Mouse (Mus musculus) olfactory bulb, adult 2 months (tissue): ENCODE measurements around the gene Prkcz. TPM values are rescaled to one million over a fixed set of nuclear protein-coding genes. Genes with fewer than 3 reads are reported as not detected.

ENCODE experiments used
- H3K27ac ChIP-seq: fragments of 200-500 bp; 2 replicates; pipeline ENCODE4 v1.5.1; 2012; ENCODE audit warnings: low read depth, low read length; ENCODE audit not compliant: insufficient read depth
- H3K4me1 ChIP-seq: fragments of 200-500 bp; 2 replicates; pipeline ENCODE4 v1.6.1; 2012; ENCODE audit warnings: low read length; ENCODE audit not compliant: control insufficient read depth, insufficient read depth
- H3K4me3 ChIP-seq: fragments of 200-500 bp; 2 replicates; pipeline ENCODE4 v1.5.1; 2012; ENCODE audit warnings: mild to moderate bottlenecking, low read depth, low read length, moderate library complexity; ENCODE audit not compliant: insufficient read depth
- CTCF ChIP-seq: fragments of 200-500 bp; IDR thresholded peaks from 2 replicates; pipeline ENCODE4 v1.5.1; 2012; ENCODE audit warnings: low read depth, mild to moderate bottlenecking, low read length, moderate library complexity; ENCODE audit not compliant: insufficient read depth
- POLR2A ChIP-seq: fragments of 200-500 bp; IDR thresholded peaks from 2 replicates; pipeline ENCODE4 v1.6.1; 2012; ENCODE audit warnings: mild to moderate bottlenecking, low read depth, low read length, moderate library complexity; ENCODE audit not compliant: insufficient read depth
- WGBS: fragments of 180-500 bp; shearing (Covaris S2); methylation state at CpG from one replicate; pipeline ENCODE4 v1.1.7; 2018; 5-methylcytosine and 5-hydroxymethylcytosine counted together
- polyA plus RNA-seq: library from polyadenylated mRNA; stranded (reverse); fragments of >200 nt; gene quantifications from 2 replicates; pipeline ENCODE4 v1.2.4, GENCODE M21; 2012; ENCODE audit warnings: low replicate concordance; ENCODE audit not compliant: missing spikeins, insufficient read depth, insufficient read length

The Prkcz gene
- polyA plus RNA-seq, 1 experiment = not detected

DNA sequence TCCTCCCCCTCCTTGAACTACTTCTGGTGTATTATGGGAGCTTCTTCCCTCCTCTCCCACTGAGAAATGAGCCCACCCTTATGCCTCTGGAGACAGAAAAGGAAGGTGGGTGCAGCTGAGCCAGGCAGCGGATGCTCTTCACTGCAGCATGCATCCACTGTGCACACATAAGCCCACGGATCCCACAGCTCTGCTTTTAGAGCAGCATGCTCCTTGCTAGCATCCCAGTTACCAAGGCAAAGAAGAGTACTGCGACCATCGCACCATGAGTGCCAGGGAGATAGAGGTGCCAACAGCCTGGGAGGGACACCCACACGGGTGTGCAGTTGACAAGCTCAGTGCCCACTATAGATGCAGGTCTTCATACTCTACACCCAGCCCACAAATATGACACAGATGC, 34.3 kb upstream of the Prkcz start:
- 0 out of 2 replicates have a peak overlapping the region, but pooled peaks have one; percentile 1 for H3K4me3 ChIP-seq
- TF ChIP-seq POLR2A = no peak
- no peak for TF ChIP-seq CTCF
- 38% methylated on average over 5 of the region's 5 CpGs for WGBS
- peaks cover 12% of the 10 kb centered on the region for H3K4me1 ChIP-seq
- peak overlapping the region; percentile 28 for H3K27ac ChIP-seq

DNA sequence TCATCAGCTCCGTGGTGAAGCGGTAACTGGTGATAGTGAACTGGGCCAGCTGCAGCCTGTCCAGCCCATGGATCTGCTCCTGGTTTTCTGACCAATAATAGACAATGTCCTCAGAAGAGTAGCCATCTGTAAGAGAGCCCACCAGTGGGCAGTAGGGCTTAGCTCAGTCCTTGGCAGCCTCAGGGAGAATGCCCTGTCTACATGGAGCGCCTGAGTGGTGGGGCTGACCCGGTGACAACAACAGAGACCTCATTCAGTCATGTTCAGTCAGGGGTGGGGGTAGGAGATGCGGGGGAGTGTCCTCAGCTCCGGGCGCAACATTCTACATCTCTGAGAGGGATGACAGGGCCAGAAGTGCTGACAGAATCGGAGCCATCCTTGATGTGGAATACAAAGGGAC, 26.0 kb upstream of the Prkcz start:
- TF ChIP-seq POLR2A (no peak), CTCF (no peak)
- WGBS = 73% methylated on average over 8 of the region's 8 CpGs
- Histone ChIP-seq H3K4me1 (peaks cover 20% of the 10 kb centered on the region), H3K27ac (no peak overlapping the region), H3K4me3 (no peak overlapping the region)

DNA sequence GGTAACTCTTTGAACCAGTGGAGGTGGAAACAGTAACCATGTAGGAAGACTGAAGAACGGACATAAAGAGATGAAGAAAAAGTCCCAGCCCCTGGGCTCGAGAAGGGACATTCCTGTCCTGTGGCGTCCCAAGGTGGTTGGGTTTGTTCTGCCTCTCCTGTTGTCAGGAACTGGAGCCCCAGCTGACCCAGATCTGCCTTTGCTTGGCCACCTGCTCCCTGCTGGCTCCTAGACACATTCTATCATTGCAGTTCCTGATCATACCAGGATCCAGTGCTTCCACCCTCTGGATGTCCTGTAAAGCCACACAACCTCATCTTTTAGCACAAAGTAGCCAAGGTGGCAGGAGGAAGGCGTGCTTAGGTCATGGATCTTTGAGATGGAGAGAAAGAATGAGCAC, 22.2 kb upstream of the Prkcz start:
- Histone ChIP-seq H3K4me1 (peaks cover 22% of the 10 kb centered on the region), H3K4me3 (no peak overlapping the region), H3K27ac (peak overlapping the region; percentile 90)
- TF ChIP-seq CTCF (no peak), POLR2A (no peak)
- WGBS = 79% methylated on average over 4 of the region's 4 CpGs

DNA sequence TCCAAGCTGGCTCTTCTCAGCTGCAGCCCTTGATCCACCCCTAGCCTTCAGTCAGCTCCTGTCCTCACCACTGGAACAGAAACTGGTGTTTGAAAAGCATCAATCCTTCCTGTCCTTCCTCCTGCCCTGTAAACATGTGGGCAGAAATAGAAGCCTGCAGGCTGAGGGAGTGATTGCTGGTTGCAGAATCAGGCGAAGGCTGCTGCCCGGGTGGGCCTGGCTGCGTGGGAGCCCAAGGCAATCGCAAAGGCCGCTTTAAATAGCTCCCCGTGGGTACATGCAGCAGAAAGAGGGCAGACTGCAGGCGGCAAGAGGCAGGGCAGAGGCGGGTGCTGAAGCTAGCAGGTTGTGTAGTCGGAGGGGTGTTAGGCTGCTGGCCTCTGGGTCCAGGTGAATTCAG, 21.6 kb upstream of the Prkcz start:
- WGBS = 11% methylated on average over 9 of the region's 9 CpGs
- TF ChIP-seq POLR2A (no peak), CTCF (no peak)
- peaks cover 22% of the 10 kb centered on the region for H3K4me1 ChIP-seq
- no peak overlapping the region for H3K4me3 ChIP-seq
- H3K27ac ChIP-seq = peak overlapping the region; percentile 90

DNA sequence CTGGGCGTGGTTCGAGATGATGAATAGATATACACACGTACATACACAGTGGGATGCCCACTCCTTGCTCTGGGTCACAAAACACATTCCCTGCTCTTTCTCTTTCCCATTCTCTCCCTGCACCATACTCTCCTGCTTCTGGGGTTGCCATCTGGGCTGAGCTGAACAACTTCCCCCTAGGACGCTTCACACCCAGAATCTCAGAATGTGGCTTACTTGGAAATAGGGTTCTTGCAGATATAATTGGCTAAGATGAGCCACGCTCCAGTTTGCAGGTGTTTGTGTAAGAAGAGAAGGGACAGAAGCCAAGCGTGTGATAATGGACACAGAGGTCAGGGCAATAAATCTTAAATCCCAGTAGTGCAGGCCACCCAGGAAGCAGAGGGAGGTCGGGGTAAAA, 20.8 kb upstream of the Prkcz start:
- peaks cover 22% of the 10 kb centered on the region for H3K4me1 ChIP-seq
- no peak for TF ChIP-seq POLR2A
- TF ChIP-seq CTCF = no peak
- 56% methylated on average over 7 of the region's 7 CpGs for WGBS
- no peak overlapping the region for H3K4me3 ChIP-seq
- H3K27ac ChIP-seq = peak overlapping the region; percentile 90

DNA sequence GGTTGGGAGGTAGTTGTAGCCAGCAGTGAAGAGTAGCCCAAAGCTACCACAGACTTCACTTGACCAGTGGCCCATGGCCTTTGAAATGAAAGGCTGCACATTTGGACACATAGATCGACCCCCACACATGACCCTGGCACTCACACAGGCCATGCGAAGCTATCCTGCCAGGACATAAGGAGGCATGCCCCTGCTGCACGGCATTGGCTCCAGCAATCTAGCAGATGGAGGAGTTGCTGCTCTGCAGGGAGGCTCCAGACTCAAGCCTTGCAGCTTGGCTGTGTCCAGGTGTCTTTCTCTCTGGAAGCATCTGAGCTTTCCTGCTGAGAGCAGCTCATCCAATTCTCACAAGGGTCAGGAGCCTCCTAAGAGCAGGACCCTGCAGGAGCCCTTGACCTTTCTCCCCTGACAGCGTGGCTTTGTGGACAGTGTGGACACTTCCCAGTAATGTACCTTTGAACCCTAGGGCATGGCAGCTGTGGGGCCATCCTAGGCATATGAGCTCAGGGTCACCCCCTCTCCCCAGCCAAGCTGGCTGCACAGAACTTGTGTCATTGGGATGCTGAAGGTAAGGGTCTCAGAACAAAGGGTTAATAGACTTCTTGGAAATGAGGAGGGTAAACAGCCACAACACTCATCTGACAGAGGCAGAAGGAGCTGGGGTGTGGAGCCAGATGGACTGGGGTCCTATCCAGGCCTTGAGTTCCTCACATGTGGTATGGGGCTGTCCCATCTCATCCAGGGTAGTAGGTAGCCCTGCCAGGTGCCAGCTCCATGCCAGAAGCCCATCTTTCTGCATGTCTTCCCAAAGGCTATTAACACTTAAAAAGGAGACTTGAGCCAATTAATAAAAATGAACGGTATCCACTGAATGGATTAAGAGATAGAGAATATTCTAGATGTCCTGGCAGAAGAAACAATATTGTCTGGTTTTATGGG, 10.9 kb upstream of the Prkcz start:
- TF ChIP-seq POLR2A (no peak), CTCF (no peak)
- 81% methylated on average over 5 of the region's 5 CpGs for WGBS

DNA sequence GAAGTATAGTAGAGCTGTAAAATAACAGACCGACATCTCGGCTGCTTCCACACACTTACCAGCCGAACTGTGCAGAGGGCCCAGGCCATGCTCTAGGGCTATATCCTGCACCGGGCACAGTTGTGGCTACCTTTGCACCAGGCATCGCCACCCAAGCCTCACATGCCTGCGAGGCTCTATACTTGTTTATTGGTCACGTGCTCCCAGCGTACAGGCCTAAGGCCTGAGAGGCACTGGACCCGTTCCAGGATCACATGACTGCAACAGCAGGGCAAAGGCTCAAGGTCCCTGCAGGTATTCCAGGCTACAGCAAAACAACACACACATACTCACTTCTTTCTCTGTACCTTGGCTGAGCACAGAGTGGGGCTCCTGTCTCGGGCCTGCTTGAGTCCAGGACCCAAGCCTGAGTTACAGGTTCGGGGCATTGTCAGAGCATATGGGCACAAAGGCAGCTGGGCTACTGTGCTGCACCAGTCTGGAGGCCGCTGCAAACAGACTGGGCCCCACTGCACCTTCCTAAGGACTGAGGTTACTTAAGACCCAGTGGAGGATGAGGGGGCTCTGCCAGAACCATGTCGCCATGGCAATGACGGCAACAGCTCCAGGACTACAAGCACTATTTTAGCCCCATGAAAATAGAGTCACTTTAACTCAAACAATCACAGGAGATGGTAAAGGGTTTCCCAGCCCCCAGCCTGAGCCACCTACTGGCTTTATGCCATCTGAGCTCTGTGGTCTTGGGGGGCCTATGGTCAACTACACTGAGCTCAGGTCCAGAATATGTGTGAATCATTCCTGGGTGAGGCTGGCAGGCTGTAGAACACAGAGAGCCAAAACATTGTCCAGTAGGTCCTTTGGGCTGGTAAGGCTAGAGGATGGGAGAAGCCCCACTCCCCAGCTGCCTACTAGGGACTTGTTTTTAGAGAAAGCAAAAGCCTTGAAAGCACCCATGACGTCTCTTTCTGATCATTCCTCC, 9.9 kb upstream of the Prkcz start:
- peaks cover 15% of the 10 kb centered on the region for H3K4me1 ChIP-seq
- TF ChIP-seq CTCF (no peak), POLR2A (no peak)
- 79% methylated on average over 15 of the region's 15 CpGs for WGBS
- H3K4me3 ChIP-seq = no peak overlapping the region
- no peak overlapping the region for H3K27ac ChIP-seq

More for the DNA sequence above, 10.9 kb upstream of the Prkcz start:
- no peak overlapping the region for H3K4me3 ChIP-seq
- H3K27ac ChIP-seq = no peak overlapping the region
- H3K4me1 ChIP-seq = peaks cover 15% of the 10 kb centered on the region

DNA sequence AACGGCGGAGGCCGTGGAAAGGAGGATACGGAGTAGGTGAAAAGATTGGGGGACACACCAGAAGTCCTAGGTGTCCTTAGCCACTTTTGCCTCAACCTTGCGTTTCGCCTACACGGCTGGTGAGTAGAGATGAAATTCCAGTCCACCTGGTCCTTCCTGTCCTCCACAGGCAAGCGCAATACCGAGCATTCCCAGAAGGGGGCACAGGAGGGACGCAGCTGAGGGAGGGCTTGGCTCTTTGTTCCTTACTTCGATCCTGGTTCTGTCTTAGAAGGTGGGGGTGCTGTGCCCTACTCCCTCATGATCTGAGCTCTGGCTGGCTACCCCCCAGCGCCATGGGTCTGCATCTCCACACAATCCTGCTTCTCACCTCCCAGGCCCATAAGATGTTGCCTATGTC, 7.5 kb upstream of the Prkcz start:
- TF ChIP-seq CTCF = peak; percentile 82
- TF ChIP-seq POLR2A = no peak
- WGBS = 21% methylated on average over 12 of the region's 12 CpGs
- H3K27ac ChIP-seq = no peak overlapping the region
- peak overlapping the region; percentile 15; the same call in 1 of the 2 replicates for H3K4me3 ChIP-seq
- H3K4me1 ChIP-seq = peaks cover 15% of the 10 kb centered on the region
